ENCODE assay signal across 19 mouse cellular contexts in the genomic region with DNA sequence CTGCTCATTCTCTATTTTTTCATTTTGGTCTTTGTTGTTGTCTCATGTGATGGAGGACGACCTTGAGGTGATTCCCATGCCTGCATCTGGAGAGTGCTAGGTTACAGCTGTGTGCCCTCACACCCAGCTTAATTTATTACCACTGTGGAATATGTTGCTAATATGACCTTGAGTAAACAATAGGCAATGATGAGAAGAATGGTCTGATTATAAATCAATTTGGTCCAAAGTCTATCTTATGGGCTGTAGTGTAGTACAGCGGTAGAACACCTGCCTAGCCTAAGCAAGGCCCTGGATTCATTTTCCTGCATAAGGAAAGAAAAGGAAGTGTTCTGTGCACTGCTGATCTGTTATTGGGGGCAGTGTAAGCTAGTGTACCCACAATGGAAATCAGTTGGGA. TPM values are rescaled to one million over a fixed set of nuclear protein-coding genes. Genes with fewer than 3 reads are reported as not detected.
DNase-seq lines count a peak whose midpoint lies in the region; ATAC-seq and TF ChIP-seq lines count a peak whose summit lies in the region.
"Had no signal": no experiment of that assay in that cellular context is flagged by ENCODE, and none has a peak within 500 bp of the region (broad histone marks: within the 10 kb centered on the region; RNA-seq: fewer than 3 reads in every experiment).

No protein-coding gene starts in this region.

- H3K4me3 ChIP-seq in intestine, embryonic 14.5 days (ENCODE audit: low read depth, low read length): no peak overlapping the region
- H3K4me3 ChIP-seq in intestine, embryonic 15.5 days (replicated peaks): no peak overlapping the region
- H3K4me3 ChIP-seq in intestine, postnatal 0 days (ENCODE audit: low read depth, low read length): no peak overlapping the region
- no peak overlapping the region for H3K4me3 ChIP-seq in hindbrain, embryonic 13.5 days
- H3K4me3 ChIP-seq: embryonic facial prominence, embryonic 10.5 days; embryonic facial prominence, embryonic 12.5 days; forebrain, embryonic 13.5 days; forebrain, embryonic 15.5 days had no signal

- no peak overlapping the region for H3K9ac ChIP-seq in intestine, embryonic 14.5 days (ENCODE audit: low read length)
- no peak overlapping the region for H3K9ac ChIP-seq in intestine, embryonic 15.5 days
- no peak overlapping the region for H3K9ac ChIP-seq in intestine, postnatal 0 days (ENCODE audit: low read depth, low read length)
- no peak overlapping the region for H3K9ac ChIP-seq in hindbrain, embryonic 13.5 days
- H3K9ac ChIP-seq: embryonic facial prominence, embryonic 12.5 days; forebrain, embryonic 13.5 days; forebrain, embryonic 15.5 days had no signal

- H3K9me3 ChIP-seq in intestine, embryonic 14.5 days (ENCODE audit: control insufficient read depth, low read length): no peaks in the 10 kb centered on the region
- H3K9me3 ChIP-seq in intestine, embryonic 15.5 days: no peaks in the 10 kb centered on the region
- no peaks in the 10 kb centered on the region for H3K9me3 ChIP-seq in intestine, postnatal 0 days (ENCODE audit: control insufficient read depth)
- H3K9me3 ChIP-seq in hindbrain, embryonic 13.5 days: no peaks in the 10 kb centered on the region
- H3K9me3 ChIP-seq: embryonic facial prominence, embryonic 10.5 days; embryonic facial prominence, embryonic 12.5 days; forebrain, embryonic 13.5 days; forebrain, embryonic 15.5 days had no signal

- H3K4me1 ChIP-seq in intestine, embryonic 14.5 days (replicated peaks; ENCODE audit: control insufficient read depth, insufficient read depth, low read length): no peaks in the 10 kb centered on the region; the same call in 1 of the 2 replicates
- H3K4me1 ChIP-seq in intestine, embryonic 15.5 days (replicated peaks): no peaks in the 10 kb centered on the region
- no peaks in the 10 kb centered on the region for H3K4me1 ChIP-seq in intestine, postnatal 0 days (replicated peaks; ENCODE audit: control insufficient read depth, insufficient read depth, low read length)
- H3K4me1 ChIP-seq in hindbrain, embryonic 13.5 days (replicated peaks): no peaks in the 10 kb centered on the region
- H3K4me1 ChIP-seq: embryonic facial prominence, embryonic 10.5 days; embryonic facial prominence, embryonic 12.5 days; forebrain, embryonic 13.5 days; forebrain, embryonic 15.5 days had no signal

- WGBS in intestine, embryonic 14.5 days: 90% methylated on average over 2 of the region's 2 CpGs
- WGBS in intestine, embryonic 15.5 days: 72% methylated on average over 2 of the region's 2 CpGs
- 46% methylated on average over 2 of the region's 2 CpGs for WGBS in intestine, postnatal 0 days
- WGBS in hindbrain, embryonic 13.5 days: 89% methylated on average over 2 of the region's 2 CpGs

- no peaks in the 10 kb centered on the region for H3K36me3 ChIP-seq in intestine, embryonic 14.5 days (ENCODE audit: control insufficient read depth, insufficient read depth, low read length)
- H3K36me3 ChIP-seq in intestine, embryonic 15.5 days: no peaks in the 10 kb centered on the region
- peaks cover 3% of the 10 kb centered on the region; the same call in 1 of the 2 replicates for H3K36me3 ChIP-seq in intestine, postnatal 0 days (ENCODE audit: control insufficient read depth, insufficient read depth)
- no peaks in the 10 kb centered on the region for H3K36me3 ChIP-seq in hindbrain, embryonic 13.5 days
- H3K36me3 ChIP-seq: embryonic facial prominence, embryonic 10.5 days; embryonic facial prominence, embryonic 12.5 days; forebrain, embryonic 15.5 days had no signal

- no peak overlapping the region for H3K27ac ChIP-seq in intestine, embryonic 14.5 days (ENCODE audit: low read depth)
- H3K27ac ChIP-seq in intestine, embryonic 15.5 days: no peak overlapping the region
- H3K27ac ChIP-seq in intestine, postnatal 0 days (ENCODE audit: low read depth, low read length): 0 out of 2 replicates have a peak overlapping the region, but pooled peaks have one; percentile 23
- H3K27ac ChIP-seq in hindbrain, embryonic 13.5 days: no peak overlapping the region
- H3K27ac ChIP-seq: embryonic facial prominence, embryonic 10.5 days; embryonic facial prominence, embryonic 12.5 days; forebrain, embryonic 13.5 days; forebrain, embryonic 15.5 days had no signal

- TF ChIP-seq CTCF in intestine, postnatal 0 days (IDR thresholded peaks at IDR 0.05; ENCODE audit: low read depth): no peak

- DNase-seq in intestine, embryonic 14.5 days (ENCODE audit: low spot score): no peak
- DNase-seq in left cerebral cortex, postnatal 10 days (ENCODE audit: extremely low spot score in 1 of 2, low spot score in 2 of 2): no peak
- DNase-seq in layer of hippocampus, adult 9-11 months: no peak
- DNase-seq: adrenal gland, adult 8-10 months; adrenal gland, postnatal 14 days; adrenal gland, postnatal 36 days; cerebellum, adult 11-12 months; cerebellum, adult 2 months; cerebellum, adult 9-10 months; cerebellum, postnatal 10 days; cerebellum, postnatal 25 days had no signal

- H3K27me3 ChIP-seq in intestine, embryonic 14.5 days (replicated peaks; ENCODE audit: control insufficient read depth, insufficient read depth, low read length): no peaks in the 10 kb centered on the region
- H3K27me3 ChIP-seq in intestine, embryonic 15.5 days (replicated peaks): no peaks in the 10 kb centered on the region
- no peaks in the 10 kb centered on the region for H3K27me3 ChIP-seq in intestine, postnatal 0 days (replicated peaks; ENCODE audit: control insufficient read depth, insufficient read depth, low read length)
- H3K27me3 ChIP-seq in hindbrain, embryonic 13.5 days: no peaks in the 10 kb centered on the region
- H3K27me3 ChIP-seq: embryonic facial prominence, embryonic 12.5 days; forebrain, embryonic 13.5 days; forebrain, embryonic 15.5 days had no signal

- no peak overlapping the region for H3K4me2 ChIP-seq in intestine, embryonic 14.5 days (ENCODE audit: low read length)
- no peak overlapping the region for H3K4me2 ChIP-seq in intestine, embryonic 15.5 days (replicated peaks)
- no peak overlapping the region for H3K4me2 ChIP-seq in intestine, postnatal 0 days (replicated peaks; ENCODE audit: low read depth)
- H3K4me2 ChIP-seq in hindbrain, embryonic 13.5 days: no peak overlapping the region
- H3K4me2 ChIP-seq: embryonic facial prominence, embryonic 12.5 days; forebrain, embryonic 13.5 days; forebrain, embryonic 15.5 days had no signal

- peak; percentile 57; the same call in 1 of the 2 replicates for ATAC-seq in intestine, embryonic 14.5 days (replicated peaks; ENCODE audit: low FRiP score, low TSS enrichment, low read depth)
- peak; percentile 74 for ATAC-seq in intestine, embryonic 15.5 days
- peak; percentile 79 for ATAC-seq in intestine, postnatal 0 days
- no peak for ATAC-seq in hindbrain, embryonic 13.5 days (ENCODE audit: low FRiP score)
- ATAC-seq: forebrain, embryonic 13.5 days; forebrain, embryonic 15.5 days had no signal

- intact Hi-C loops in left cerebral cortex, postnatal 10 days (cut with DNase I): loop anchor here (10.0 kb wide), 1 partner anchor 210 kb away; no protein-coding TSS in a partner anchor

RNA-seq across cellular contexts. Expression of gene Fam13a, which starts 49.9 kb away (rescaled TPM):
- polyA plus RNA-seq in intestine, embryonic 14.5 days (2014; fragmentation: Nextera tagmentation; extraction: Ambion mirVana): 9.9 and 13.1 TPM in 2 replicates
- 14.5 and 14.9 TPM in 2 replicates for polyA plus RNA-seq in intestine, embryonic 15.5 days (2015; fragmentation: Nextera tagmentation; extraction: Ambion mirVana)
- polyA plus RNA-seq in intestine, postnatal 0 days (2015; fragmentation: Nextera tagmentation; extraction: Ambion mirVana): 49.9 and 57.0 TPM in 2 replicates
- 10 to 100 TPM; 12.3 to 12.7 TPM for total RNA-seq in left cerebral cortex, postnatal 10 days (2021)
- polyA plus RNA-seq in hindbrain, embryonic 13.5 days (2015; fragmentation: Nextera tagmentation; extraction: Ambion mirVana): 8.2 and 9.5 TPM in 2 replicates
- total RNA-seq: MEL had no signal
